Mouse (Mus musculus) liver (tissue): ENCODE results near the gene Pdzk1ip1.

Source experiments
- DNase-seq: peaks from one replicate; pipeline ENCODE4 v3.0.0-alpha.2; 2020; ENCODE audit warnings: mixed read lengths

Pdzk1ip1 gene

GRCm38 (mm10) chr4:115088611-115089338 is at the start of gene Pdzk1ip1:
TSS of gene Pdzk1ip1 (plus strand) at chr4:115088708.
- peak; percentile 78 for DNase-seq

DNA sequence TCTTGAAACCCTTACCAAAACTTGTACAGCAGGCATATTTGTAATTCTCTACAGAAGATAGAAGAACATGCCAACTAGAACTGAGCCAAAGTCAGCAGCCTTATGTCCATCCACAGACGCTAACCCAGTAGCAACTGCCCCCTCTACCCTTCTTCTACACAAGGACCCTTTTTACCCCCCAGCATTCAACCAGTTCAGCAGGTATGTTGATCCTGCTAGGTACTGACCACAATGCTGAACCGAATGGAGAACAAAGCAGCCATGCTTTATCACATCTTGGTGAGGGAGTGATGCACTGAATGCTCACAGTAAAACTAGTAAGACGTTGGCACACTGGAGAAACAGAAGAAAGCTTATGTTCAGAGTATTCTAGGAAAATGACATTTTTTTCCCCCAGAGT is 42.9 kb upstream of the Pdzk1ip1 start:
- no peak for DNase-seq

DNA sequence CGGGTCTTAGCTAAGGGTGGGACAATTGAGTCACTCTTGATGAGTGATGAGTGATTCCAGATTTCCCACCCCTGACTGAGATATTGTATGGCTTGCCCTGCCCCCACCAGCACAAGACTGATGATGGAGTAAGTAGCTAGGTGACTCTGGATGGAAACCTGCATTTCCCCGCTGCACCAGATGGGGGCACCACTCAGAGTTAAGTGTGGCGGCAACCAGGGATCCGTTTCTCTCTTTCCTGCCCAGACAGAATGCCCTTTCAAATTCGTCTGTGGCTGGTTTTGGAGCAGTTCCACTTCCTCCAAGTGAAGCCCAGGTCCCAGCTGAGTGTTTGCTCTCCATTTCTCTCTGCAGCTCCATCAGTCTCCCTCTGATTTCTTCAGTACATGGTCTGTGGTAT is 40.8 kb upstream of the Pdzk1ip1 start:
- peak; percentile 95 for DNase-seq

- peak; percentile 76 for DNase-seq
These were observed 40.3 kb upstream of the Pdzk1ip1 start for GRCm38 (mm10) chr4:115048190-115048589.

- DNase-seq, result no peak
These were observed 37.3 kb upstream of the Pdzk1ip1 start for GRCm38 (mm10) chr4:115051245-115051644.

DNA sequence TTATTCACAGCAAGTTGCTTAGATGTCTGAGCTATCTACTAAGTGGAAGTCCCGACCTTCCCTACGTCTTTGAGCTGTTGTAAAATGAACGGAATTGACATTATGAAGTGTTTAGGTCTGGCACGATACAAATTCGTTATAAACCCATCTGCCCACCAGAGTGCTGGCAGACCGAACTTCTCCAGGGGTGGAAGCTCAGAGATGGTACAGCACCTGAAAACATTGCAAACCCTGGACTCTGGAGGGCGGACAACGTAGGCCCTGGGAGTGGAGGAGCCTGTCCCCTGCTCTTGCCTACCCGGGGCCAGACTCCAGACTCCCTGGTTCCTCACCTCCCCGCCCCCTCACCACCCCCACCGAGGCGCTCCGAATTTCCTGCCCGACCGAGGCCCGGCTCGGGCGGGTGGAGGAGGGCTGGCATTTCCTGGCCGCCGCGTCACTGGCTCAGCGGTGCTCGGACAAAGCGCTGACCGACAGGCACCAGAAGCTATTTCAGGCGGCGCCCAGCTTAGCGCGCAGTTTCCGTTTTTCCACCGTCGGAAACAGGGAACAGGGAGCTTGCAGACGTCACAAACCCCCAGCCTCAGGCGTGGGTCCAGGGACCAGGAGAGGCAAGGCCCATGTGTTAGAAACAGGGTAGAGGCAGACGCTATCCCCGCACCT is 36.0 kb upstream of the Pdzk1ip1 start:
- peak; percentile 83 for DNase-seq

GRCm38 (mm10) chr4:115055044-115055443 is 33.5 kb upstream of the Pdzk1ip1 start:
- DNase-seq, result no peak

DNA sequence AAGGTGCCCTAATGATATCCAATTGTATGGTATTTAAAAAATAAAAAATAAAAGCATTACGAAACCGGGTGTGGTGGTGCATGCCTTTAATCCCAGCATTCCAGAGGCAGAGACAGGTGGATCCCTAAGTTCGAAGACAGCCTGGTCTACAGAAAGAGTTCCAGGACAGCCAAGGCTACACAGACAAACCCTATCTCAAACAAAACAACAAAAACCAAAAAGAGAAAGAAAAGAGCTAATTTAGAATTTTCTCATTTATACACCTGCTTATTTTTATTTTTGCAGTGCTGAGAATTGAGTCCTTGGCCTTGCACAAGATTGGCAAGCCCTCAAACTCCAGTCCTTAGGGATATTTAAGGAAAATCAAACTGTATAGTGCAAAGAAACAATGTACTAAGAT is 32.8 kb upstream of the Pdzk1ip1 start:
- DNase-seq, result no peak

DNA sequence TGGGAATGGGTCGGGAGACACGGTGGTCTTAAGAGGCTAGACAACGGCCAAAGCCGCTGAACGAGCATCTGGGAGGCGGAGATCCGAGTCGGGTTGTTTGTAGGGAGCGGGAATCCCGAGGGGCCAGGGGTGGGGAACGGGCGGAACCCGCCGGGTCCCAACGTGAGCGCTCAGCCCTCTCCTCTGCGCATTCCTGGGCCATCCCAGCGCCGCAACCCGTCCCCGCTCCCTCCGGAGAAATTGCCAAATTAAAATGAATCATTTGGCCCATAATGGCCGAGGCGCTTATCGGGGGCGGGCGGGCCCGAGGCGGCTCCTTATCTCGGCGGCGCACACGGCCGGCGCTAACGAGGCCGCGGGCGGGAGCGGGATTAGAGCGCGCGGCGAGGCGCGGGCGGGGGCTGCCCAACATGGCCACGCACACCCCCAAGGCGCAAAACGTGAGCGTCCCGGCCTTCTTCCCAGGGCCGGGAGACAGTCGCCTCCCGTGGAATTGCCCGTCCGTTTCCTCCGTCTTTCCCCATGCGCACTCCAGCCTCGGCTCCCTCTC is 32.1 kb upstream of the Pdzk1ip1 start, which contains the start of gene Tal1:
Tal1 (plus strand) TSS at position 56 of the 550 bp plus-strand sequence.
- peak; percentile 93 for DNase-seq

DNA sequence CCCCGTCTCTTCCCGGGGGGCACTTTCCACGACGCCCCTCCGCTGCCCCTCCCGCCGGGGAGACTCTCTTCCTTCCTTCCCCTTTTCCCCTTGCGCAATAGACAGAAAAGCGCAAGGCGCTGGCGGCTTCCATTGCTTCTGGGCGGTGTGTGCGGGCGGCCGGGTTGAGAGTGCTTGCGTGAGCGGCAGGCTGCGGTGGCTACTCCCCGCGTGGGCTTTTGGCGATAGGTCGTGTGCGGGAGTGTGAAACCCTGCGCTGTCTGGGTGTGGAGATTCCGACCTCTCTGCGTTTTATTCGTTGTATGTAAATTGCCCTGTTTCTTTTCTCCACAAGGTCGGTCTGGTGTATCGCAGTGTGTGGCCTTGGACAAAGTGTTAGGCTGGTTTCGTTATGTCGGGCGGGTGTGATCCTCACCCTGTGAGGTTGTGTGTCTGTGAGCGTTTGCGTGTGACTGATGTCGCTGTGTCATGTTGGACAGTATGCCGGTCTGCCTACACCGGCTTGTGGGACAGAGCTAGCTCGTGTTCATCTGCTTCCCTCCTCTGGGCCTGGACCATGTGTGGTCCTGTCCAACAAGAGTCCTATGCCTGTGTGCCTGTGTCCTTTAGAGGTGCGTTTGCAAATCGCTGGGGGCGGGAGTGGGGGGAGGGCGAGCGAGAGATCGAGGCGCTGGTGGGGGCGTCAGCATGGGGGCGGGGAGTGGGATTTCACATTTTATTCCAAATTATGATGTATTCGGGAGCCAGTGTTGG is 31.4 kb upstream of the Pdzk1ip1 start:
- peak; percentile 77 for DNase-seq

GRCm38 (mm10) chr4:115057674-115058316 is 30.7 kb upstream of the Pdzk1ip1 start:
- no peak for DNase-seq

- DNase-seq, result peak; percentile 59
These were observed 30.2 kb upstream of the Pdzk1ip1 start for GRCm38 (mm10) chr4:115058317-115058761.

DNA sequence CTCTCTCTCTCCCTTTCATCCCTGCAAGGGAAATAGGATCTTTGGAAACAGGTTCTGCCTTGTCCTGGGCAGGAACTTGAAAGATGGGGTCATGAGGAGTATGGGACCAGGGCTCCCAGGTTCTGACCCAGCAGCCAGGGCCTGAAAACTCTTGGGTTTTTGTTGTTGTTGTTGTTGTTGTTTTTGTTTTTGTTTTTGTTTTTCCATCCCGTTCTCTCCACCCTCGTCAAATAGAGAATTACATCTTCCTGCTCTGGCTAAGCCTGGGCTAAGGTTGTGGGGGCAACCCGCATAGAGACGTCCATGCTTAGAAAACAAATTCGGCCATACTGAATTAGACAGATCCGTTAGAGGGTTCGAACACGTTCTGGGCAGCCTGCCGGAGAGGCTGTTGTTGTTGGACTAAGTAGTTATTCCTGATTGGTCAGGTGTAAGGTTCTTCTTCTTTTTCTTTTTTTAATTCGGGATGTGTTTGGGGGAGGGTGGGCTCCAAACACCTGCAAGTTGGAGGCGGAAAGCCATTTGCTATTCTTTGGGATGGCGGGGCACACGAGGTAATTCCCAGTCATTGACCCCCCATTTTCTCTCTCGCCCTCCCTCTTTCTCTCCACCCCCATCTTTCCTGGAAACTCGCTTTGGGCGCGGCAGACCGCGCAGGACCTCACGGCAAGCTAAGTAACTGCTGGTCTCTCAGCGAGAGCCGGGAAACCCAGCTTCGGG is 29.5 kb upstream of the Pdzk1ip1 start:
- peak; percentile 86 for DNase-seq

DNA sequence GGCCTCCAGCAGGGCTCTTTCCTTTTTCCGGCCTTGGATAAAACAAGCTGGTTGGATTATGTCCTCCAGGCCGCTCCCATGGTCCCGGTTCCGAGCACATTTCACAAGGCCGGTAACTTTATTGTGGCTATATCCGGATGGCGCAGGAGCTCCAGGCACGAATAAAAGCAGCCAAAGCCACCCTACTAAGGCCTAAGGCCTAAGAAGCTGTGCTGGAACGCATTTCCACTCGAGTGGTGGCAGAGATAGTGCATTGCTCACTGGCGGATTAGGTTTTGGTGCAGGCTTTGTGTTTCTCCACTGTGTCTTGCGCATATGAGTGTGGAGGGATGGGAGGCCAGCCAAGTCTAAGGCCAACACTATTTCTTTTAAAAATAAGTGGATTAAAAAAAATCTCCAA is 28.6 kb upstream of the Pdzk1ip1 start:
- DNase-seq, result peak; percentile 58

DNA sequence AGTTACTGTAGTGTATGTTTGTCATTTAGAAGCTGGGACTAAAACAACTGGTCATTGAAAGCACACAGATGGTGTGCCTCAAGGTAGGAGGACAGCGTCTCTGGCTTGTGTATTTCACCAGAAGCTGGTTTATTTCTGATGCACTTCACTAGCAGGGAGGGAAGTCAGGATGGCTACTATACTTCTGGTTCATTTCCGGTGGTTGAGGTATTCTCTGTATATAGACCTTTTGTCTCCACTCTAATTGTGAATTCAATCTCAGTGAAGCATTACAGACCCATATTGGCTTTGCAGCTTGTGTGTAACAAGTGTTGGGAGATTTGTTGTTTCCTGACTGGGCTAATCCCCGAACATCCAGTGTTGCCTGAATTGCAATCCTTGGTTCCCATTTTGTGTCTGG is 27.8 kb upstream of the Pdzk1ip1 start:
- DNase-seq, result no peak

DNA sequence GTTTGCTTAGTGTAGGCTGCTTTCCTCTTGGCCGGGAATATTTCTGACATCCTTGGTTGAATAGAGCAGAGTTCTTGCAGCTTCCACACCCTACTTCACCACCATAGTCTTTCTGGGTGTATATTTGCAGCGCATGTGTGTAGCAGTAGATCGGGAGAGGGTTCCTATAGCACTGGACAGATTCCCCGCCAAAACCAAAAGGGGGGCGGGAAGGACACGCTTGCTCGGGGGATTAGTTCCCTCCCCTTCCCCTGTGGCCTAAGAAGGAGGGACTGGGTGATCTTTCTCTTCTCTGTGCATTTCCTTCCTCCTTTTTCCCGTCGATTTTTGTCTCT is 26.0 kb upstream of the Pdzk1ip1 start:
- DNase-seq, result peak; percentile 58

DNA sequence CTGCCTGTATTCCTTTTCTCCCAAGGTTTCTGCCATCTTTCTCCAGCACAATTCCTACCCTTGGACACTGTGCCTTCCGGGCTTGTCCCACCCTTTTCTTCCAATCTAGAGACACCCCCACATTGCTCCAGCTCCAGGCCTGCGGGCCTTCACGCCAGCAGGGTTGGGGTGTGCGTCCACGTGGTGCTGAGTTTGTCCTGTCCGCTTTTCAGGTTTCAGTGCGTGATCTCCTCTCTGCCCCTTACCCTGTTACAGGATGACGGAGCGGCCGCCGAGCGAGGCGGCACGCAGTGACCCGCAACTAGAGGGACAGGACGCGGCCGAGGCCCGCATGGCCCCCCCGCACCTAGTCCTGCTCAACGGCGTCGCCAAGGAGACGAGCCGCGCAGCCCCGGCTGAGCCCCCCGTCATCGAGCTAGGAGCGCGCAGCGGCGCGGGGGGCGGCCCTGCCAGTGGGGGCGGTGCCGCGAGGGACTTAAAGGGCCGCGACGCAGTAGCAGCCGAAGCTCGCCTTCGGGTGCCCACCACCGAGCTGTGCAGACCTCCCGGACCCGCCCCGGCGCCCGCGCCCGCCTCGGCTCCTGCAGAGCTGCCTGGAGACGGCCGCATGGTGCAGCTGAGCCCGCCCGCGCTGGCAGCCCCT is 25.5 kb upstream of the Pdzk1ip1 start:
- peak; percentile 76 for DNase-seq

DNA sequence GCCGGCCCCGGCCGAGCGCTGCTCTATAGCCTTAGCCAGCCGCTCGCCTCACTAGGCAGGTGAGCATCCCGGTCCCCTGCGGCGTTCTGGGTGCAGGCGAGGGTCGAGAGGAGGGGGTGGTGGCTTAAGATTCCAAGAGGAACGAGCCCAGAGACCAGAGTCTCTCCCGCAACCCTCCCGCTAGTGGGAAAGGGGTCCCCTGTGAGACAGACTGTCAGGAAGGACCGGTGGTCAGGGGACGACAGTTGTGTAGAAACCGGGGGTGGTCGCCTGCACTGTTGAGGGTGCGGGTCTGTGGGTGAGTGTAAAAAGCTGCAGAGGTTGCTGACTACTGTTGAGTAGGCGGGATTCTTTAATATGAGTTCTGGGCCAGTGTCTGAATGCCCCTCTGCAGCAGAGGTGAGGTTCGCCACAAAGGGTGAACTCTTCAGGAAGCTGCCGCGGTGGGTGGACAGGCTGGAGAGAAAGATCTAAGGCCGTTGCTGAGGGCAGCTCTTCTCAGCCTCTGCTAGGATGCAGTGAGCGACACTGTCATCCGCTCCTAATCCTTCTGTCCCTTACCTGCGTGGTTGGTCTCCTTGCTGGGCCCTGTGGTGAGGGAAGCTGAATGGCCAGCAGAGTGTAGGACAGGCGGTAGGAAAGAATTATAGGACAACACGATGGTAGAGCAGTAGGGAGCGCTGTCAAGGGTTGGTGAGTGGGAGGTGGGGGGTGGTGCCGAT is 24.8 kb upstream of the Pdzk1ip1 start:
- no peak for DNase-seq

- DNase-seq, result no peak
These were observed 16.8 kb upstream of the Pdzk1ip1 start for GRCm38 (mm10) chr4:115071668-115072067.

- no peak for DNase-seq
These were observed 13.7 kb upstream of the Pdzk1ip1 start for GRCm38 (mm10) chr4:115074789-115075188.
